Mouse (Mus musculus) gonadal fat pad, adult 2 months (tissue): ENCODE measurements around the gene Pacs1. TPM values are rescaled to one million over a fixed set of nuclear protein-coding genes. Genes with fewer than 3 reads are reported as not detected.
A peak's percentile ranks its signal among the peaks of the same experiment; 100 is the strongest.

Source experiments
- DNase-seq: peaks from one replicate; pipeline ENCODE4 v3.0.0-alpha.2; 2012; ENCODE audit warnings: low read depth
- polyA plus RNA-seq: library from polyadenylated mRNA; depleted of rRNA; stranded (reverse); fragments of >200 nt; gene quantifications from 2 replicates; pipeline ENCODE4 v1.2.3, GENCODE M21; 2012; rRNA removed

Pacs1 gene
- polyA plus RNA-seq = 21.8 and 27.9 TPM in 2 replicates

DNA sequence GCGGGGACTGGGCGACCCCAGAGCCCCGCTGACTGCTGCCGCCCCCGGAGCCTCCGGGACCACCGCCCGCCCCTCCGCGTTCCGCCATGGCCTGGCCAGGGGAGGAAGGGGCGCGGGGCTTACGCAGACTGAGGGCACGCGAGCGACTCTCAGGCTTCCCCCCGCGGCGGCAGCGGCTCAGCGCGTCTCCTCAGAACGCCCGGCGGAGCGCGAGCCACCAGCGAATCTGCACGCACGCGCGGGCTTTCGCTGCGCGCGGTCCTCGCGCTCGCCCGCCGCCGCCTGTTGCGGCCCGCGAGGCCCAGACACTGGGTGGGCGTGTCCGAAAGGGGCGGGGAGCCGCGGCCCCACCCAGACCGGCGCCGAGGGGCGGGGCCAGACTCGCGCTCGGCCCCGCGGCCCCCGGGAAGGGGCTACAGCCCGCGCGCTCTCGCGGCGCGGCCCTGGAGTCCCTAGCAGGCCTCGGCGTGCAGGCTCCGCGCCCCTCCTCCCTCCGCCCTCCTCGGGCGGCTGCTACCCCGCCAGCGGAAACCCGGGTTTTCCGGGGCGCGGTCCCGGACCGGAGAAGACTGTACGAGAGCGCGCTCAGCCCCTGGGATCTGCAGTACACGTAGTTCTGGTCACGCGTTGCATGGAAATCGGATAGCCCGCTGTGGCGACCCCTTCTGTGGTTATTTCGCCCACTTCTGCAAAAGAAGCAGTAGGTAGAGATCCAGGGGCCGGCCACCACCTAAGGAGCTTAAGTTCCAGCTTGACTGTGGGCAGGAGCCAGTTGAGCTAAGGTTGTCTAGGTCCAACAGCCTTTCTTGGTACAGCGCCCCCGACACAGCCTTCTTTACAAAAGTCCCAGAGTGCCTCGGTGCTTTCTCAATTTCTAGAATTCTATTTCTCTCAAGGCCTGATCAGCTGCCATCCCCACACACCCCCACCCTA lies at the start of gene Pacs1:
Pacs1 (minus strand) TSS at position 319 of the 933 bp plus-strand sequence.
- DNase-seq = no peak

DNA sequence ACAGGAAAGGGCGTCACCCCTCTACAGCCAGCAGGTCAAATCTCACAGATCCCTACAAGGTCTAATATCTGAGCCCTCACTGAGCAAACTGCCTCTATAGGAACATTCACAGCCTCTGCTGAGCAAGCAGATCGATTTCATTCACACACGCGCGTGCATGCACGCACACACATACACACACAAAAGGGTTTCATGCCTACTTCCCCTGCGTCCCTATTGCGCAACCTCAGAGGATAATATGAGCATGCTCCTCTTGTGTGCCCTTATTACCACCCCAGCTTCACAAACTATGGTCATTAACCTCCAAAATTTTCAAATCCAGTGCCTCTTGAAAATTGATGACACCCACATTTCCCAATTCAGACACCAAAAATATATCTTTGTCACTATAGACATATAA lies 40.3 kb upstream of the Pacs1 start:
- DNase-seq = no peak

DNA sequence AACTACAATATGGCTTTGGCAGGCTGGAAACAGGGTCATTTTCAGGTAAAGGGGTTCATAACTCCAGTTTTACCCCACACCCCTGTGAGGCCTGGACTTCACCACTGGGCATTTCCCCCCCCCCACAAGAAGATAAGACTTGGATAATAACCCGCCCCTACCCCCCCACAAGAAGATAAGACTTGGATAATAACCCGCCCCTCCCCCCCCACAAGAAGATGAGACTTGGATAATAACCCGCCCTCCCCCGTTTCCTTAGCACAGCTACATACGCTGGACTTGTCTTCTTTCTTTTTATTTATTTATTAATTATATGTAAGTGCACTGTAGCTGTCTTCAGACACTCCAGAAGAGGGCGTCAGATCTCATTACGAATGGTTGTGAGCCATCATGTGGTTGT lies 36.1 kb upstream of the Pacs1 start:
- no peak for DNase-seq

DNA sequence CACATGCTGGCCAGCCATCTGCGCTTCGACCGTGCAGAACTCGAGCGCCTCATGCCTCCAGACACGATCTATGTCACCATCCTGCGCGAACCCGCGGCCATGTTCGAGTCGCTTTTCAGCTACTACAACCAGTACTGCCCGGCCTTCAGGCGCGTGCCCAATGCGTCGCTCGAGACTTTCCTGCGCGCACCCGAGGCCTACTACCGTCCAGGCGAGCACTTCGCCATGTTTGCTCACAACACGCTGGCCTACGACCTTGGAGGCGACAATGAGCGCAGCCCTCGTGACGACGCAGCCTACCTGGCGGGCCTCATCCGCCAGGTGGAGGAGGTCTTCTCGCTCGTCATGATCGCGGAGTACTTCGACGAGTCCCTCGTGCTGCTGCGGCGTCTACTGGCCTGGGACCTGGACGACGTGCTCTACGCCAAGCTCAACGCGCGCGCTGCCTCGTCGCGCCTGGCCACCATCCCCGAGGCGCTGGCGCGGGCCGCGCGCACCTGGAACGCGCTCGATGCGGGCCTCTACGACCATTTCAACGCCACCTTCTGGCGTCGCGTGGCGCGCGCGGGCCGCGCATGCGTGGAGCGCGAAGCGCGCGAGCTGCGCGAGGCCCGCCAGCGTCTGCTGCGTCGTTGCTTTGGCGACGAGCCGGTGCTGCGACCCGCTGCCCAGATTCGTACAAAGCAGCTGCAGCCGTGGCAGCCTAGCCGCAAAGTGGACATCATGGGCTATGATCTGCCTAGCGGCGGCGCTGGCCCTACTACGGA lies 34.2 kb upstream of the Pacs1 start:
- DNase-seq = no peak

DNA sequence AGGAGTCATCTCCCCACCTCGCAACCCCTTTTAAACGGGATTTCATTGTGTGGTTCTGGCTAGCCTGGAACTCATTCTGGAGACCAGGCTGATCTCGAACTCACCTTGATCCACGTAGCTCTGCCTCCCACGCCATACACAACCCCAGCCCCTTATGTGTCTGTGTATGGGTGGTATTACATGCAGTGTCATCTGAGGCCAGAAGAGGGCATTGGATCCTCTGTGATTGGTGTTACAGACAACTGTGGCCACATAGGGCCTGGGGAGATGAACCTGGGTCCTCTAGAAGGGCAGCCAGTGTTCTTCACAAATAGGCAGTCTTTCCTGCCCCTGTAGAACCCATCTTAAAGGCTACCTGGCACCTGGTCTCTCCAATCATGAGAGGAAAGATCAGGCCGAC lies 33.4 kb upstream of the Pacs1 start:
- DNase-seq = no peak

DNA sequence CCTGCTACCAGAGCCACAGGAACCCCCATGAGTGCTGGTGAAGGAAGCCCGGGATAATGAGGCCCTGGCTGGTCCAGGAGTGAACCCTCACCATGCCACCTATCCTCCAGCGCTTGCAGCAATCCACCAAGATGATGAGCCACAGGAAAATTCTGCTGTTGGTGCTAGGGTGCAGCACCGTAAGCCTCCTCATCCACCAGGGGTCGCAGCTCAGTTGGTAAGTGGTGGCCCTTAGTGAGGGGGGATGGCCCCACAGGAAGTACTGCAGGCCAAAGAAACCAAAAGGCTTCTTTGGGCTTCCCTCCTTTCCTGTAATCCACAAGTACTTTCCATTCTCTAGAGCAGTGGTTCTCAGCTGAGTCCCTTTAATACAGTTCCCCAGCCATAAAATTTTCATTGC lies 29.5 kb upstream of the Pacs1 start:
- no peak for DNase-seq

DNA sequence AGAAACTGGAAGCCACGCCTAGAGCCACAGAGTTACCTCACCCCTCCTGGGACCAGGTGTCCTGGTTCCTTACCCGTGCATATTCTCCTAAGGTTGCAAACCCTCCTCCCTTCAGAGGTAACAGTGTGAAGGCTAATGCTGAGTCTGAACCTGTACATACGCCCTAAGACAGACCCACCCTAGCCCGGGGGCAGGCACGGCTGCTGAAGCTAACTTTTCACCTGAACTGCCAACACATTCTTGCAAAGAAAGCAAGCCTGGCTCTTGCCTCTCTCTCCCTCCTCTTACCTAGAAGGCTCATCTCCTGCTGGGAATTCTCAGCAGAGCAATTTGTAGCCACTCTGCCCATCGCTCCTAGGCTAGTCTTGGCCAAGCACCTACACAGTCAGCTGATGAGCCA lies 27.7 kb upstream of the Pacs1 start:
- no peak for DNase-seq

DNA sequence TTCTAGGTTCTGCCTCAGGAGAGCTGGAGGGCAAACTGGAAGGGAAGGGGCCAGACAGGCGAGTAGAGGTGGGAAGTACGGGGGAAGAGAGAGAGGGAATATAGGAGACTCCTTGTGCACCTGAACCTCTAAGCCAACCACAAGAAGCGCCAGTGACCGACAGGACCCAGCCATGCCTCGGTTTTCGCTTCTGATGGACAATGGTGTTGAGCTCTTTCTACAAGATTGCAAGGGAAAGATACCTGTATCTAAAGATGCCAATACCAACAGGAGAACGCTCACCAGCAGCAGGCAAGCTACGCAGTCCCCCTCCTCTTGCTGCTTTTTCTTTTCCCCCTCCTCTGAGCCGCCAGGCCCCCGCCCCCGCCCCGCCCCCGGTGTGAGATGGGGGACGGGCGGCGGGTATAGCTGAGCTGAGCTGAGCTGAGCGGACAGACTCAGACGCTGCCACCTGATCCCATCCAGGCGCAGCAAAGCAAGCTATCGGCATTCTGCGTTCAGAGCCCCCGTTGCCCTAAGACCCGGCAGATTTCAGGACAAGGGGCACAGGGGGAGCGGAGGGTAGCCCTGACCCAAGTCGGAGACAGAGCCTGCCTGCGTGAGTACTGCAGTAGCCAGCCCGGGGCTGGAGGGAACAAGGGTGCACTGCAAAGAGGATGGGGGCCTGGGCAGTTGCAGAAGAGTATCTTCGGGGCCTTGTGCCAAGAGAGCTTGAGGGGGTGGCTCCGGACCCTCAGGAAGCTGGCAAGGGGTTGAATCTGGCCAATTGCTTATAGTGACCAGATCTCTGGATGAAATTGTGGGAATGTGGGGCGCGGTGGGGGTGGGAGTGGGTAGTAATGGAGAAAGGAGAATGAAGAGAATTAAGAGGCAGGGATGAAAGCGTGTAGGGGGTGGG lies 25.2 kb upstream of the Pacs1 start, which contains the start of gene Gal3st3:
Gal3st3 (plus strand) TSS at position 429 of the 898 bp plus-strand sequence.
- no peak for DNase-seq

DNA sequence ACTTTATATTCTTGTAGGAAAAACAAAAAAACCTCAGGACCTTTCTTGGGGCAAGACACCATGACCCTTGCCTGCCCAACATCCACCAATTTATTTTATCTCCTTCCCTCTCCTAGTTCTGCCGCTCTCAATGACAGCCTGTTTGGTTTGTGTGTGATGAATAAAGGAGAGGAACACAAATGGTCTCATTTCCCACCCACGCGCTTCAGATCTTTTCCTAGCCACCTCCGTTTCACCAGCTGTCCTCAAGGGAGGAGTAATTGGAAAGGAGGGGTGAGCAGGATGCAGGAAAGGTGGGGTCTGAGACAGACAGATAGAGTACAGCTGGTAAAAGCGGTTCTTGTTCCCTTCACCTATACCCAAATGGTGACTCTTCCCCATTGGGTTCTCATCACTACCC lies 23.7 kb upstream of the Pacs1 start:
- DNase-seq = no peak

DNA sequence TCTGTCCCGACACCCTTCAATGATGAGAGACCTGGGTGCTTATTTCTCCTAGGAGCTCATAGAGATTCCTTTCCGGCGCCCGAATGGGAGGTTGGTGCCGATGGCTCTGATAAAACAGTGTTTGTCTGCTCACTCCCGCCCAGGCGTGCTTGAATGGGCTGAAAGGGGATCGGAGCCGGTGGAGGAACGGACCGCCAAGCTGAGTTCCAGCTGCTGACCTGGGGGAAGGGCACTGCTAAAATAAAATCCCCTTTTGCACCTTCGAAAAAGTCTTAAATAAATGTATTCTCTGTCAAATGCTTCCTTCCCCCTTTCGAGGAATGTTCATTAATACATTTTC lies 22.8 kb upstream of the Pacs1 start:
- no peak for DNase-seq

DNA sequence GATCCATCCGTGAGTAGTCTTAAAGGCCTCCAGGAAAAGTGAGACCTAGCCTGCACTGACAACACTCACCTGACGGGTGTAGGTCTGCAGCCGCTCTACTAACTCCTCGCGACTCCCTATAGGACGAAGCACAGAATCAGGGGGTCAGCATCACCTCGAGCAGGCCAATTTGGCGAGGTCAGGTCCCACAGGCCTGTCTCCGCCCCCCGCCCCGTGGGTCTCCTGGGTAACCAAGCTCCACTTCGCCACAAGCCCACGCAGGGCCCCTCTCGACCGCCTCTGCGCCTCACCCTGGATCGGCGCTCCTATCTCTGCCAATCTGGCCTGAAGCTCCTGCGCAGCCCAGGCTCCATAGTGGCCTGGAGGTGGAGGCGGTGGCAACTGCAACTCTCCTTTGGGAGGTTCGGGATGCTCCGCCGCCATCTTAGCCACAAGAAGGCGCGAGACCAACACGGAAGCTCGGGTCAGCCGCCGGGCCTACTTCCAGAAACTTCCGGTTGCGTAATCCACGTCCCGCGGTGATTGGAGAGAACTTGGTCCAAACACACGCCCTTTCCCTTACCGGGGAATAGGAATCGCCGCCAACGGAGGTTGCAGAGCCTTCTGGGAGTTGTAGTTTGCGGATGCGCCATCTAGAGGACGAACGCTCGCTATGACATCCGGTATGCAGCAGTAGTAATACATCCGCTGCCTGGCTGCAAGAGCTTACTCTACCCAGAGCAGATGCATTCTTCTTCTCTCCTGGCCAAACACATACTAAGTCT lies 22.2 kb upstream of the Pacs1 start, which contains the start of gene Sf3b2:
Sf3b2 (minus strand) TSS at position 484 of the 764 bp plus-strand sequence.
- peak; percentile 89 for DNase-seq

DNA sequence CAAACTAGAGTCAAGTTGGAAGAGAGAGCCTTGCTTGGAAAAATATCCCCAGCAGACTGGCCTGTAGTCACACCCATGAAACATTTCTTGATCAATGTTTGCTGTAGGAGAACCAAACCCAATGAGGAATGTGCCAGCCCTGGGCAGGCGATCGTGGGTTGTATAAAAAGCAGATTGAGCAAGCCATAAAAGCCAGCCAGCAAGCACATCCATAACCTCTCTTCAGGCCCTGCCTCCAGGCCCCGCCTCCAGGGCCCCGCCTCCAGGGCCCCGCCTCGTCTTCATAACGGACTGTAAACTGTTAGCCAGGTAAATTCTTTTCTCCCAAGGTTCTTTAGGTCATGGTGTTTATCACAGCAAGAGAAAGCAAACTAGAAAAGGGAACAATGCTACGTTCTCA lies 5.5 kb upstream of the Pacs1 start:
- DNase-seq = no peak

DNA sequence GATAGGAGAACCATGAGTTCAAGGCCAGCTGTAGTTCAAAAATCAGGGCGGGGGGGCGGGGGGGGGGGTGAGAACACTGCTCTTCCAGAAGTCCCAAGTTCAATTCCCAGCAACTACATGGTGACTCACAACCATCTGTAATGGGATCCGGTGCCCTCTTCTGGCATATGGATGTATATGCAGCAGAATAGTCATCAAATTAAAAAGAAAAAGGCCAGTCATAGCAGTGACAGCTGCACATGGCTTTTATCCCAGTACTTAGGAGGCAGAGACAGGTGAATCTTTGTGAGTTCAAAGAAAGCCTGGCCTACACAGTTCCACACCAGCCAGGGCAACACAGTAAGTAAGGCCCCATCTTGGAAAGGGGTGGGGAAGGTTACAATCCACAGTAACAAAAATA lies 4.2 kb upstream of the Pacs1 start:
- no peak for DNase-seq

DNA sequence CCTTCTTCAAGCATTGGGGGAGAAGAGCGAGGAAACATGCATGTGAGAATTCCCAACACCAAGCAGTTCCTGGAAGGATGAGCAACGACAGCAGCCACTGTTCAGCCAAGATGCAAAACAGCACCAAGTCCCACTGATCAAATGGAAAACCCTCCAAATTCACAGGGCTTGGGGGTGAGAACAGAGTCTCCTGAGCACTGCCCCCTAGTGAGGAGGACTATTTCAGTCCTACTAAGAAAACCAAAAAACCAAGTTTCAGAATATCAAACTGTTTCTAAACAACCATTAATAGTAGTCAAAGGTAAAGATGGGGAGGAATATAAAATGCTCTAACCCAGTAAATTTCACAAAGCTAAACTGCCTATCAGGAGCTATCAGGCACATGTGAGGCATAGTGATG lies 3.6 kb upstream of the Pacs1 start:
- DNase-seq = no peak

DNA sequence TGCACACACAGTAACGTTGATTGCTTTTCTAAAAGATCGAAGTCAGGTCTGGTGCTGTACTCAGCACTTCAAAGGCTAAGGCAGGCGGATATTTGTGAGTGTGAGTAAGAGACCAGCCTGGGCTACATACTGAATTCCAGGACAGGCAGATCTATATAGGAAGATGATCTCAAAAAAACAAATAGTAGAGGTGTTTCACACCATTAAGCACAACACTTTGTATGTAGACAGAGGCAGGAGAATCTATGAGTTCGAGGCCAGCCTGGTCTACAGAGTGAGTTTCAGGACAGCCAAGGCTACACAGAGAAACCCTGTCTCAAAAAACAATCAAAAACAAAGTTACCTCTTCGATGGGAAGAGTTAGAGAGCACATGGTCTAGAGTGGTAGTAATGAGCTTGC lies 2.8 kb upstream of the Pacs1 start:
- no peak for DNase-seq

DNA sequence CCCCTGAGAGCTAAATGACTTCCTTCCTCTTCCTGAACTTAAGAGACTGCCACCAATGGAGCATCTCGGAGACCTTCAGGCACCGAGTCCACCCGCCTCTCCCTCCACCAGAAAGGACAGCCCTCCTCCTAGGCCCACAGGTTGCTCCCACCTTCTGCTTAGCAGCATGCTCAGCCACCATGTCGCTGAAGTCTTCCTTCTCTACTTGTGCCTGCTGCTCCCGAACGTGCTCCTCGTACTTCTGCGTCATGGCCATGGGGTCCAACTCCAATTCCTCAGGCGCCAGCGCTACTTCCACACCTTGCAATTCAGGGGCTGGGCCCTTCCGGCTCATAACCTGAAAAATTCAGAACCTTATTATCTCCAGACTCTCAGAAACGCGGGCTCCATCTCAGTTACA lies 1.7 kb upstream of the Pacs1 start:
- no peak for DNase-seq

DNA sequence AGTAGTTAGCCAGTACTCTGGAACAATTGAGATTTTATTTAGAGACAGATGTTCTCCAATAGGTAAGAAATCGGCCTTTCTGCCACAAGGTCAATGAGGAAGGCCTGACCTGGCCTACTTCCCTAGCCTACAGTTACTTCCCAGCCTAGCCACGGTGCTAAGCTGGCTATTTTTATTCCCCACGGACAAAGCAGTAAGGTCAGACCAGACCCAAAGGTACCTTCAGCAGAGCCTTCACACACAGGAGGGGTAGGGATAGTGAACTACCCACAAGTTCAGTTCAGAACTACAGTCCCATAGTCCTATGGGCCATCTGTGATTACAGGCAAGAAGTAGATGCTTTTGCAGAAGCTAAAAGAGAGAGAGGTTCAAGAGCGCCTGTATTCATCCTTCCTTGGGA lies 997 bp upstream of the Pacs1 start:
- no peak for DNase-seq

DNA sequence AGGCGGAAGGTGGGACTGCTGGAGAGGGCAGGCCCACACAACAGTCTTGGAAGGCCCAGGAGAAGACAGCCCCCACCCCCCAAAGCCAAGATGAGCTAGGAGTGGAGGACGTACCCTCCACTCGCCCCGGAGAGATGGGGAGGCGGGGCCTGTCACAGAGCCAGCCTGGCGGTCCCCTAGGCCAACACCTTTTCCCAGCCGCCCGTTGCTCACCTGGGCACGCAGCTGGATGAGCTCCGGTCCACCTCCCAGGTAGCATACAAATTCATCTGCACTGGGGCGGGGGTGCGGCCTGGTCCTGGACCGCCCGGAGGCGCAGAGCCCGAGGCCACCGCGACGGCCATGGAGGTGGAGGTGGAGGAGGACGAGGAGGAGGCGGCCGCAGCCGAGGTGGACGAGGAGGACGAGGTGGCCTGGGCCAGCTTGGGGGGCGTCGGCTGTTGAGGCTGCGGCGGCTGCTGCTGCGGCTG lies 558 bp downstream of the Pacs1 start:
- DNase-seq = no peak

DNA sequence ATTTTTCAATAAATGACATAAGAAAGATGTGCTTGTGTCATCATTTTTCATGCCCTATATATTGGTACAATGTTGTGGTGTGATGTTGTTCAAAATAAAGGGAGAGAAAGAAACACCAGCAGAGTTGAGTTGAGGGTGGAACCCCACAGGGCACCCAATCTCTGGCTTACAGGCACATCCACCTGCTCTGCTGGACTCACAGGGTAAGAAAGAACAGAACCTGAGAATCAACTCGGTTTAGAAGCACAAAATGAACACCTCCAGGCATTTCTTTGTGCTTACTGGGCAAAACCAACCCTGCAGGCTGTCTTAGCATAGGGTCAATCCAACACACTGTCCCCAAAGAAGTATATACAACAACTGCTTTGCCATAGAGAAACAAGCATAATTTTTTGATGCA lies 1.5 kb downstream of the Pacs1 start:
- DNase-seq = no peak

DNA sequence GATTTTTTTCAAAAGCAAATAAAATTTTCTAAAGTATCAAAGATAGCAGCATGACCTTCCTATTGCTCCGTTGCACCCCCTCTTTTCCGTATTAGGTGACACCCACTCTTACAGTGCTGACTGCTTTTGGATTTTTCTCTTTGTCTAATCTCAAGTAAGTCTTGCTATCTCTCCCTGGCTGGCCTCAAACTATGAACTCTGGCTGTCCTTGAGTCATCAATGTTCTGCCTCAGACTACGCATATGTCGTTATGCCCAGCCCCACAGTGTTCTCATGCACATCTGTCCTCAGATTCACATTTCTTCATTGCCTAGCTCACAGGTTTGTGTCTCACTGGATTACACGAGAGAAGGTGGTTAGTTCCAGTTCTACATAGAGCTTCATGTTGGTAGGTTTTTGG lies 3.5 kb downstream of the Pacs1 start:
- DNase-seq = no peak

DNA sequence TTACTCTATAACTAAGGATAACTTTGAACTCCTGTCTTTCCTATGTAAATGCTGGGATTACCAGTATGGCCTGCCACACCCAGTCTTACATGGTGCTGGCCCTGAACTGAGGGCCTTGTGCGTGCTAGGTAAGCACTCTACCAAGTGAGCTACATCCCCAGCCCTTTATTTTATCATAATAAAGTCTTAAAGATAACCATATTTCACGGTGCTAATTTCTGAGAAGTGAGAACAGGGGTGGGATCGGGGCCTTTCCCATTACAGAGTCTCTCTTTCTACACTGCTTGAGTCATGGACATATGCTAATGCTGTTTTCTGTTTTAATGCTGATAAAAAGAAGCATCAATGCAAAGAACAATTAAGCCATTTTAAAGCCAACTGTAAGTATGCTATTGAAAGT lies 4.0 kb downstream of the Pacs1 start:
- DNase-seq = no peak
